Mouse (Mus musculus) embryo, embryonic 9.5 days (tissue): ENCODE data around the gene A930002H24Rik.

Experiments used
- DNase-seq: peaks from one replicate; pipeline ENCODE4 v3.0.0-alpha.2; 2017; ENCODE audit errors: extremely low spot score

The A930002H24Rik gene

DNA sequence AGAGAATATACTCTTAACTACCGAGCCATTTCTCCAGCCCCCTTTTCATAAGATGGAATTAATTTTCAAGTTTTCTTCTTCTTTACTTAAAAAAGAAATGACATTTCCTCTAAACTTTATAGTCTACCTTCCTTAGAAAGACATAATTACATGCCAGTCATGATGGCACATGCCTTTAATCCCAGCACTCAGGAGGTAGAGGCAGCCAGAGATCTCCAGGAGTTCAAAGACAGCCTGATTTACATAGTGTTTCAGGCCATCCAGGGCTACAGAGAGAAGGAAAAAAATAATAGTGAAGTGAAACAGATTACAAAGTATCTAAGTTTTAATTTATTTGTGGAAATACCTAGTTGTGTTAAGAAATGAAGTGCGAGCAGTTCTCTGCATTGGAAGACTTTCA lies 27.4 kb downstream of the A930002H24Rik start:
- DNase-seq = no peak

DNA sequence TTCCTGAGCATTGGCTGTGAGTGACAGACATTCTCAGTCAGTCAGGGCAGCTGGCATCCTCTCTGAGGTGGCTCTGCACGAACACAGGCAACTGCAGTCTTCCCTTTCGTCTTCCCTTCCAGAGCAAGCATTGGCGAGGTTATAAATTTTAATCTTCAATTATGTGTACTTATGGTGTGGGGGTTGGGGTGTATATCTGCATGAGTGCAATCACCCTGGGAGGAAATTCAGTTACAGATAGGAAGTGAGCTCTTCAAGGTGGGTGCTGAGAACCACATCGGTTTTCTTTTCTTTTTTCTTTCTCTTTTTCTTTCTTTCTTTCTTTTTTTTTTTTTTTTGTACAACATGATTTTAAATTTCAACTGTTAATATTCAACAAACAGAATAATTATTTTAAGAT lies 32.0 kb downstream of the A930002H24Rik start:
- no peak for DNase-seq

DNA sequence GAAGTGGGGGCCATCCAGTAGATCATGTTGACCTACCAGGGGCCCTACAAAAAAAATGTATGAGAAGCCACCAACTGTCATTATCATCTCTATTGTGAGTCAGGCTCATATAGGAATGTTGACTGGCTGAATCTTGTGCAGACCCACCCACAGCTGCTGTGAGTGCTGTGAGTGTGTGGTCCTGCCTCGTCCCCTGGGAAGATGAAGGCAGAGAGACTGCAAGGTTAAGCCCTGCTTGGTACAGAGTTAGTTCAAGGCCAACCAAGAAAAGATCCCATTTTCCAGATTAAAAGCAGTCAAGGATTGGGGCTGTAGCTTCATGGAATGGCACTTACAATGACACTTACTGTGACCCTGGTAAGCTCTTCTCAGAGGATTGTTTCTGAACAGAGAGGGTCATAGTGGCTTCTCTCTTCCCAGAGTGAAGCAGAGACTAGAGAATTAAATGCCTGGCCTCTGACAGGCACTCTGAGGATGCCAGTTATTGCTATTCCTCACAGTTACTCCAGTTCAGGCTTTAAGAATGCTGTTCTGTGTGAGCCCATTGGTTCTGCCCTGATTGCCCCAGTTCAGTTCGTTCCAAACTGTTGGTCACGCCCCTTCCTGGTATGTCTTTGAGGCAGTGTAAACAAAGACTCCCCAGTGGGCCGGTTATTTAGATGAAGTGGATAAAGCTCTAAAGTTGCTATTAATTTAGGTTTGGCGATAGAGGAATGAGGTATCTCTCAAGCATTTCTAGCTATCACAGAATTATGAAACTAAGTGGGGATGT lies 34.8 kb downstream of the A930002H24Rik start:
- no peak for DNase-seq

DNA sequence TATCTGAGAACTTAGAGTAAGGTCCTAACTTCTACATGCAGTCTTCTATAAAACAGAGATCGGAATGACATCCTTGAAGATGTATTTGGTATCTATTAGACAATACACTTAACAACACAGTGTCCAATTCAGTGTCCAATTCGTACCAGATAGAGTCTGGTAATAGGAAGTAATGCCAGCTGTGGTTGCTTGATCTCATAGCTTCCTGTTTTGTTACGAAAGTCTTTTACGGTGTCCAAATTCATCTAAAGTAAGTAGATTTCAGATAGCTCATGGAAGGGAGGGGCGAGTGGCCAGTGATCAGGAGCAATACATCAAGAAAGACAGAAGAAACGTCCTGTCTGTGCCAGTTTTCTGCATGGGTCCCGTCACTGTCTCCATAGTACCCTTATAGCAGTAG lies 36.8 kb downstream of the A930002H24Rik start:
- no peak for DNase-seq

DNA sequence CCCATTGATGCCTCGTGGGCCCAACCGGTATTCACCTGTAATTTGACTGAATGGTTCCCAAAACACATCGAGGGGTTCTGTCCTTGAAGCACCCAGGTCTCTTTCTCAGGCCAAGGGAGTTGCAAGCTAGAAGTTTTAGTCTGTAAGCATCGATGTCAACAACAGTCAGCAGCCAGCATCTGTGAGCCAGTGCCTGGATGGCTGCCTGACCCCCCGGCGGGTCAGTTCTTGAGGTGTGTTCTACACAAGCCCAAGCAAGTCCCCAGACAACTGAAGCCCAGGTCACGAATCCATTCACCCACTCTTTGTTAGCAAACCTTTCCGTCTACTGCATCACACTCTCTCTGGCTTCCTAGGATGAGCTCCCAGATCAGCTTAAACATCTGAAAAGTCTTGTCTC lies 37.4 kb downstream of the A930002H24Rik start:
- DNase-seq = no peak

DNA sequence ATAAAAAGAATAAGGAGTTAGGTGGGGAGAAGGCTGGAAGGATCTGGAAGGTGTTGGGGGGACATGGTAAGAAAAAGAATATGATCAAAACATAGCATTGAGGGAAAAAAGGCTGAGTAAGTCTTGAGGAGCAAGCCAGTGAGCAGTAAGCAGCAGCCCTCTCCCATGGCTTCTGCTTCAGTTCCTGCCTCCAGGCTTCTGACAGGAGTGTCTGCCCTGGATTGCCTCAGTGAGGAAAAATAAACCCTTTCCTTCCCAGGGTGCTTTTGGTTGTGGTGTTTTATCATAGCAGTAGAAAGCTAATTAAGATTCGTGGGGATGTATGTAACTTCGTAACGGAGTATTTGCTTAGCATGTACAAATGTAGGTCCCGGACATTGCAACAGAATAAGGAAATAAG lies 39.5 kb downstream of the A930002H24Rik start:
- DNase-seq = no peak

DNA sequence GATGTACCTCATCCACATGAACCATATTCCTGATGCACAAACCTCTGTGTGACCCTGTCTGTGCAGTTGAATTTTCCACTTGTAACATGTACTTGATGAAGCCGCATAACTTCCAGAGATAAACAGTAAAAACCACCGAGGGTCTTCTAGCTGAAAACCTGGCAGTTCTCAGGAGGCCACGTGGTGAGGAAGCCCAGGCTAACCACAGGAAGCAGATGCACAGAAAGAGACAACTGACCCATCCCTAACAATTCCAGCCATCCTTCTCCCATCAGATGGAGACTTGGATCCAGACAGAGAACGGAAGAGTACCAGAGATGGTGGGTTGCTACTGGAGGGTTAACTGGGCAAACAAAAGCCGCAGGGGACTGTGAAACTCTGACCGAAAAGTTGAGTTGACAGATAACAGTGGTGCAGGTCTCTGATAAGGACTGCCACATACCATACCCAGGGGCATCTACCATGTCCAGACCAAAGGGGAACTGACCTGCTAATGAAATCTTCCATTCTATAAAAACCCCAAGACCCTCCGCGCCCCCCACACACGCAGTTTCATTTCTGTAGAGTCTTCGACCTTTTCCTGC lies 45.1 kb downstream of the A930002H24Rik start:
- DNase-seq = no peak

DNA sequence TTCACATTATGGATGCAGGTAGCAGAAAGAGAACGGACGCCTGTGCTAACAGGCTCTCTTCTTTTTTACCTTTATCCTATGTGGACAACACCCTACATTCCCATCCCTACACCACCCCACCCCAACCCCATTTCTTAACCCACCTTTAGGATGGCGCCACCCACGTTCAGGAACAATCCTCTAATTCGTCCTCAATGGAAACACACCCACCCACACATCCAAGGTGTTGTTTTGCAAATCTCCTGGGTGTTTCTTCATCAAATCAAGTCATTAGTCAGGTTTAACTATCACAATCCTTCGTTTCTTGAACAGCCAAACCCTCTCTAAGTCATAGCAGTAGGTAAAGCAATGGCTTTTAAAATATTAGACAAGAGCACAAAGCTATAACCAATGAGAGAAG lies 50.0 kb downstream of the A930002H24Rik start:
- no peak for DNase-seq
